Mouse (Mus musculus) limb, embryonic 13.5 days (tissue): ENCODE results near the gene Mrpl34. TPM values are rescaled to one million over a fixed set of nuclear protein-coding genes. Genes with fewer than 3 reads are reported as not detected.
"Not testable (repeated sequence)": the region's sequence is repeated elsewhere in the genome, so short reads cannot be mapped to it uniquely, and the experiment has no call there.

ENCODE experiments used
- ATAC-seq: fragments of 200-750 bp; cut with Nextera tagmentation; 2 replicates; pipeline ENCODE4 v1.8.0; 2017; ENCODE audit warnings: low read depth, moderate number of reproducible peaks, moderate TSS enrichment; ENCODE audit not compliant: low FRiP score
- H3K27ac ChIP-seq: fragments of 300-500 bp; sonication (generic); 2 replicates; pipeline ENCODE4 v1.5.1; 2015; ENCODE audit warnings: inconsistent platforms, mild to moderate bottlenecking, moderate library complexity
- H3K27me3 ChIP-seq: fragments of 300-500 bp; sonication (generic); 2 replicates; pipeline ENCODE4 v1.6.1; 2015; ENCODE audit warnings: mild to moderate bottlenecking, inconsistent platforms
- H3K36me3 ChIP-seq: fragments of 300-500 bp; sonication (generic); 2 replicates; pipeline ENCODE4 v1.6.1; 2015; ENCODE audit warnings: inconsistent platforms, mild to moderate bottlenecking, moderate library complexity
- H3K4me1 ChIP-seq: fragments of 300-500 bp; sonication (generic); 2 replicates; pipeline ENCODE4 v1.6.1; 2015; ENCODE audit warnings: inconsistent platforms
- H3K4me2 ChIP-seq: fragments of 300-500 bp; sonication (generic); replicated peaks from 2 replicates; pipeline ENCODE4 v1.6.1; 2015; ENCODE audit warnings: inconsistent platforms, mild to moderate bottlenecking, moderate library complexity
- H3K4me3 ChIP-seq: fragments of 300-500 bp; sonication (generic); 2 replicates; pipeline ENCODE4 v1.5.1; 2015; ENCODE audit warnings: moderate library complexity, mild to moderate bottlenecking, inconsistent platforms
- H3K9ac ChIP-seq: fragments of 300-500 bp; sonication (generic); 2 replicates; pipeline ENCODE4 v1.6.1; 2015; ENCODE audit warnings: mild to moderate bottlenecking, inconsistent platforms
- H3K9me3 ChIP-seq: fragments of 300-500 bp; sonication (generic); 2 replicates; pipeline ENCODE4 v1.6.1; 2016; ENCODE audit warnings: inconsistent platforms
- WGBS: fragments of 180-500 bp; shearing (Covaris S2); methylation state at CpG from one replicate; pipeline ENCODE4 v1.1.7; 2015; 5-methylcytosine and 5-hydroxymethylcytosine counted together
- polyA plus RNA-seq: library from polyadenylated mRNA; unstranded; fragments of >200 nt; fragmentation: Nextera tagmentation; extraction: Ambion mirVana; gene quantifications from 2 replicates; pipeline ENCODE4 v1.2.1, GENCODE M21; 2015

Mrpl34 gene
- polyA plus RNA-seq = 151 and 152 TPM in 2 replicates

DNA sequence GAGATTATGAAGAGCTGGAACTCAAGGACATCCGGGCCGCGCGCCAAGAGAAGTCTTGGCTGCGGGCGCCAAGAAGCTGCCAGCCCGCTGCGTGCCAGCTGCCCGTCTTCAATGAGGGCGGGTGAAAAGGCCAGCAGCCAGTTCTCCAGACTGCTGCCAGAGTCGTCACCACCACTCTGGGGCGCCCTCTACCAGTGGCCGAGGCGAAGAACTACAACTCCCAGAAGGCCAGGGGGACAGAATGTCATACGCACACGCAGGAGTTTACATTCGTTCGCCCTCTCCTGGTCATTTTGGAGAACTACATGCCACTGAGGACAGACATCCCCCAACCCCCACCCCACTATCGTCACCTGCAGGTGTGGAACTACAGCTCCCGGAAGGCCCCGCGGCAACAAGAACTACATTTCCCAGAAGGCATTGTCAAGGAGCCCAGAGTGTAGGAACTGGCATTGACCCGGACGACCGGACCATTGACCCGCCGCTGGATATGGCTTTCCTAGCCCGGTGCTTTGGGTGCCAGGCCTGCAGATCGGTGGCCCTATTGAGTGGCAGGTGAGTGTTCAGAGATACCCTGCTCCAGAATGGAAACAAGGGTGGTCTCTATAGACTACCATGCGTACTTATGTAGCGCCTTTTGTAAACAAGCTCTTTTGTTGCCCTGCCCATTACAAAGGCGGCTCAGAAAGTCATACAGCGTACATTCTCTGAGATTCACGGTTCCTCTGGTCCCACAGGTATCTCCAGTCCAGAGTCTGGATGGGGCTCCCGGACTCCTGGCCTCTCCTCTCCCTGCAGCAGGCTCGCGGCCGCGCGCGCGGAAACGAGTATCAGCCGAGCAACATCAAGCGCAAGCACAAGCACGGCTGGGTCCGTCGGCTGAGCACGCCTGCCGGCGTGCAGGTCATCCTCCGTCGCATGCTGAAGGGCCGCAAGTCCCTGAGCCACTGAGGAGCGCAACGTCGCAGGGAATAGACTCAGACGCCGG is at the start of gene Mrpl34:
Gene Mrpl34 (plus strand): TSS at position 447 of the 988 bp plus-strand sequence.
- H3K36me3 ChIP-seq = peaks cover 18% of the 10 kb centered on the region
- H3K27me3 ChIP-seq = no peaks in the 10 kb centered on the region
- peaks cover 34% of the 10 kb centered on the region for H3K4me1 ChIP-seq
- under 1% methylated on average over 59 of the region's 59 CpGs for WGBS
- peak within 1 kb of the TSS; percentile 88 for H3K9ac ChIP-seq
- H3K4me3 ChIP-seq = peak within 1 kb of the TSS; percentile 87
- H3K27ac ChIP-seq = peak within 1 kb of the TSS; percentile 80
- peak; percentile 75 for ATAC-seq
- H3K9me3 ChIP-seq = no peaks in the 10 kb centered on the region
- H3K4me2 ChIP-seq = peak within 1 kb of the TSS; percentile 92

DNA sequence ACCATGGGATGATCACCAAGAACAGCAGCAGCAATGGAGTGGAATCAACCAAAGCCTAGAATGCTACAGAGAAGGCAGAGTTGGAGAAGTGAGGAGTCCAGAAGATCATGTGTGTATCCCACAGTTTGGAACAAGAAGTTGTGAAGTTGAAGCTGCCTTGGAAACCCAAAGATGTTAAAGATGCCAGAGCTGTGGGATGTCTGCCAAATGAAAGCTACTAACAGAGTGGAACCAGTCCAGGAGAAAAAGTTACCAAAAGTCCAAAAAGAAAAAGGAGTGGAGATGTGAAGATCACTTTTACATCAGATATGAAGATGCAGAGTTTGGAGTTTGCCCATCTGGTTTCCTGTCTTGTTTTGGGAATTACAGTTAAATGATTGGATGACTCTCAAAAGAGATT is 42.6 kb upstream of the Mrpl34 start:
- H3K9me3 ChIP-seq = no peaks in the 10 kb centered on the region; the same call in none of the 2 replicates
- H3K4me3 ChIP-seq = no peak overlapping the region
- H3K36me3 ChIP-seq = no peaks in the 10 kb centered on the region
- no peak overlapping the region for H3K4me2 ChIP-seq
- H3K9ac ChIP-seq = no peak overlapping the region
- no peaks in the 10 kb centered on the region for H3K4me1 ChIP-seq
- no peaks in the 10 kb centered on the region; the same call in 1 of the 2 replicates for H3K27me3 ChIP-seq
- no peak for ATAC-seq
- no peak overlapping the region for H3K27ac ChIP-seq

DNA sequence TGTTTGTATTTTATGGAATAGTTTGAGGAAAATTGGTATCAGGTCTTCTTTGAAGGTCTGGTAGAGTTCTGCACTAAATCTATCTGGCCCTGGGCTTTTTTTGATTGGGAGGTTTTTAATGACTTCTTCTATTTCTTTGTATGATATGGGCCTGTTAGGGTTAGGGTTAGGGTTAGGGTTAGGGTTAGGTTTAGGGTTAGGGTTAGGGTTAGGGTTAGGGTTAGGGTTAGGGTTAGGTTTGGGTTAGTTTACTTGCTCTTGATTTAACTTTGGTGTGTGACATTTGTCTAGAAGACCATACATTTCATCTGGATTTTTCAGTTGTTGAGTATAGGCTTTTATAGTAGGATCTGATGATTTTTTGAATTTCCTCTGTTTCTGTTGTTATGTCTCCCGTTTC is 31.8 kb upstream of the Mrpl34 start:
- 84% methylated on average over 1 of the region's 1 CpGs for WGBS

DNA sequence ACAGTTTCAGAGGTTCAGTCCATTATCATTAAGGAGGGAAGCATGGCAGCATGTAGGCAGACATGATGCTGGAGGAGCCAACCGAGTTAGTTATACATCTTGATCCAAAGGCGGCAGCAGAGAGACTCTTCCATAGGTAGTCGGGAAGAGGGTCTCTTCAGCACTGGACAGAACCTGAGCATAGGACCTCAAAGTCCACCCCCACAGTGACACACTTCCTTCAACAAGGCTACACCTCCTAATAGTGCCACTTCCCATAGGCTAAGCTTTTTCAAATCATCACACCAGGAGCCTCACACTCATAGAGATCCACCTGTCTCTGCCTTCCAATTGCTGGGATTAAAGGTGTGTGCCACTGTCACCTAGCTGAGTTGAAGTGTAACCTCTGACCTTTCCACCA is 27.7 kb upstream of the Mrpl34 start:
- no peaks in the 10 kb centered on the region for H3K36me3 ChIP-seq
- peaks cover 10% of the 10 kb centered on the region for H3K27me3 ChIP-seq
- H3K9me3 ChIP-seq = peaks cover 3% of the 10 kb centered on the region; the same call in 1 of the 2 replicates
- no peak for ATAC-seq
- WGBS = 58% methylated on average over 3 of the region's 3 CpGs
- no peak overlapping the region for H3K4me2 ChIP-seq
- H3K9ac ChIP-seq = no peak overlapping the region
- no peak overlapping the region for H3K4me3 ChIP-seq
- peaks cover 3% of the 10 kb centered on the region; the same call in 1 of the 2 replicates for H3K4me1 ChIP-seq
- no peak overlapping the region for H3K27ac ChIP-seq

More for the DNA sequence above, 31.8 kb upstream of the Mrpl34 start:
- not testable (repeated sequence) for H3K27ac ChIP-seq, ATAC-seq, H3K9me3 ChIP-seq, H3K27me3 ChIP-seq, H3K36me3 ChIP-seq, H3K9ac ChIP-seq, H3K4me1 ChIP-seq, H3K4me2 ChIP-seq, H3K4me3 ChIP-seq

DNA sequence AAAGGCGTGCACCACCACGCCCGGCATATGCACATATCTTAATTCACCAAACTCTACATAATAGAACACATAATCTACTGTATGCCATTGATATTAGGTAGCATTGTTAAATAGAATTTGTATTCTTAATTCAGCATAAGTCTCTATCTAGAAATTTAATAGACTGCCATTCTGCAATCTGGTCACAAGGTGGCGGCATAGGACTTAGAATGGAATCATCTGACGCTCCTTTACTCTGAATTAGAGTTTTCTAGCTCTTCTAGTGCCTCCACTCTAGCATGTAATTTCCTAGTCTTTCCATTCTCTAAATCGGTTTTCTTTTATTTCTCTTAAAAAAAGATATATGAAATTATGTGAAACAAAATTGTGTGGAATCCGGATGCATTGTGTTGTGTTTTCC is 23.4 kb upstream of the Mrpl34 start:
- peaks cover 12% of the 10 kb centered on the region for H3K27me3 ChIP-seq
- no peak overlapping the region for H3K4me3 ChIP-seq
- no peaks in the 10 kb centered on the region for H3K36me3 ChIP-seq
- no peak overlapping the region for H3K27ac ChIP-seq
- no peaks in the 10 kb centered on the region for H3K9me3 ChIP-seq
- H3K4me1 ChIP-seq = peaks cover 4% of the 10 kb centered on the region; the same call in 1 of the 2 replicates
- 1% methylated on average over 7 of the region's 7 CpGs for WGBS
- peak; percentile 57; the same call in 1 of the 2 replicates for ATAC-seq
- no peak overlapping the region for H3K4me2 ChIP-seq
- no peak overlapping the region for H3K9ac ChIP-seq

DNA sequence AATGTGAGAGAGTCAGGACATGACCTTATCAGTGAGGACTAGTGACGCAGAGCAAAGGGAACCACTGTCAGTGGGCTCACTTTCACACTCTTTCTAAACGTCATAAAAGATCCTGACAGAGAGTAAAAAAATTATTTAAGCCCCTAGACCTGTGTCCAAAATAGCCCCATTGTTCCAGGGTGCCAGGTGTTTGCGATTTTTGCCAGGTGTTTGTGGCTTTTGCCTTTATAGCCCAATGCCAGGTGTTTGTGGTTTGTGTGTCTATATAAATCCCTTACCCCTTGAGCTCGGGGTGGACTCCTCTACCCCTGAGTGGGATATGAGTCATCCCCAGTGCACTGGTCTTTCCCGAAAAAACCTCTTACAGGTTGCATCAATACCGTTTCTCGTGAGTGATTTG is 19.7 kb upstream of the Mrpl34 start:
- Histone ChIP-seq H3K9ac (no peak overlapping the region), H3K4me3 (no peak overlapping the region), H3K9me3 (no peaks in the 10 kb centered on the region), H3K4me1 (peaks cover 4% of the 10 kb centered on the region; the same call in 1 of the 2 replicates), H3K4me2 (no peak overlapping the region), H3K36me3 (no peaks in the 10 kb centered on the region), H3K27ac (no peak overlapping the region), H3K27me3 (peaks cover 5% of the 10 kb centered on the region)
- no peak for ATAC-seq
- 59% methylated on average over 7 of the region's 7 CpGs for WGBS

DNA sequence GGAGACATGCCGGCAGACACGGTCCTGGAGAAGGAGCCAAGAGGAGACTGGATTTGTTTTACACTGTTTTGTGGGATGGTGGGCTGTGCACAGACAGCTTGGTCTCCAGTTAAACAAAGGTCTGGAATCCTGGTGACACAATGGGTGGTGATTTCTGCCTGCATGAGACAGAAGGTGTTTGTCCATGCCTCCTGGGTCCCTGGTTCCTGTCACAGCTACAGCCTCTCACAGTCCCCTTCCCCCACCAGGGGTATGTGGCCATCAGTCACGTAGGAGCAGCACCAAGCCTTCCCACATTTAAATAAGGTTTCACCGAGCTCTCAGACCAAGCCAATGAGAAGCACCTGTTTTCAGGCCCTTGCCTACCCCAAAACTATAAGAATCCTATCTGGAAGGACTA is 13.4 kb upstream of the Mrpl34 start:
- H3K4me2 ChIP-seq = no peak overlapping the region
- no peak overlapping the region for H3K9ac ChIP-seq
- no peak for ATAC-seq
- H3K36me3 ChIP-seq = peaks cover 2% of the 10 kb centered on the region; the same call in 1 of the 2 replicates
- H3K27ac ChIP-seq = no peak overlapping the region
- H3K4me3 ChIP-seq = no peak overlapping the region
- H3K27me3 ChIP-seq = no peaks in the 10 kb centered on the region
- 58% methylated on average over 4 of the region's 4 CpGs for WGBS
- 0 out of 2 replicates have a peak, but pooled peaks cover 5% of the 10 kb centered on the region for H3K4me1 ChIP-seq
- no peaks in the 10 kb centered on the region for H3K9me3 ChIP-seq

DNA sequence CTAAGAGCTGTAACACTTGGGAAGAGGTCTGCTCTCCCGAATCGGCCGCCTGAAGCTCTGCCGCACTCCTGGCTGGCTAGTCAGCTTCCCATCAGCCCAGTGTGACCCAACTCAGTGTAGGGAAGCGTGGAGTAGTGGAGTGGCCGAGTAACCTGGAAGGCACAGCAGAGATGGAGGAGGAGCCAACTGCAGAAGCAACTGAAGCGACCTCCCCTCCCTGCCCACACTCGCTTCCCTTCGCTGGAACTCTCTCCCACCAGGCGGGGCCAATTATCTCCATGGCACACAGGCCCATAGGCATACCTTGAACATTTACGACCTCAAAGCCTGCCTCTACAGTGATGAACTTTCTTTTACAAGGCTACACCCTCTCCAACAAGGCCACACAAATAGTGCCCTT is 13.0 kb upstream of the Mrpl34 start:
- Histone ChIP-seq H3K27ac (no peak overlapping the region), H3K4me2 (no peak overlapping the region), H3K9ac (no peak overlapping the region), H3K27me3 (no peaks in the 10 kb centered on the region), H3K4me1 (0 out of 2 replicates have a peak, but pooled peaks cover 5% of the 10 kb centered on the region), H3K4me3 (no peak overlapping the region), H3K36me3 (peaks cover 7% of the 10 kb centered on the region), H3K9me3 (no peaks in the 10 kb centered on the region)
- 31% methylated on average over 11 of the region's 11 CpGs for WGBS
- no peak for ATAC-seq

DNA sequence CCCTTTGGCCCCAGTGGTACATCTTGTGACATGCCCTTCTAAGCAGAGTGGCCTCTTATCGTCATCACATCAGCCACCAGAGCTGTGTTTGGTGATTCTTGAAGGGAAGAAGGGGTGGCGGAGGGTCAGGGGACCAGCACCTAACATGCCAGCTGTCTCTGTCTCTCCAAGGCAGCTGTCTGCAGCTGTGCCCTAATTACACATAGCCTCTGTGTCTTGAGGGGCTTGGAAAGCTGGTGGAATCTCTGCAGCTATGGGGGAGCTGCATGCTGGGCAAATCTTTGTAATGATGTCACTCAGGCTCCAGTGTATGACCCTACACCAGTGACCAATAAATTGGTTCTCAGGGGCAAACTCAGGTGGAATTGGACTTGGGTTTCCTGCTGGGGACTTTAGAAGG is 12.1 kb upstream of the Mrpl34 start:
- Histone ChIP-seq H3K9ac (no peak overlapping the region), H3K4me3 (no peak overlapping the region), H3K27me3 (no peaks in the 10 kb centered on the region), H3K4me2 (no peak overlapping the region), H3K9me3 (no peaks in the 10 kb centered on the region), H3K27ac (no peak overlapping the region), H3K36me3 (peaks cover 15% of the 10 kb centered on the region), H3K4me1 (0 out of 2 replicates have a peak, but pooled peaks cover 5% of the 10 kb centered on the region)
- WGBS = 85% methylated on average over 2 of the region's 2 CpGs
- 0 out of 2 replicates have a peak, but pooled peaks have one; percentile 58 for ATAC-seq

DNA sequence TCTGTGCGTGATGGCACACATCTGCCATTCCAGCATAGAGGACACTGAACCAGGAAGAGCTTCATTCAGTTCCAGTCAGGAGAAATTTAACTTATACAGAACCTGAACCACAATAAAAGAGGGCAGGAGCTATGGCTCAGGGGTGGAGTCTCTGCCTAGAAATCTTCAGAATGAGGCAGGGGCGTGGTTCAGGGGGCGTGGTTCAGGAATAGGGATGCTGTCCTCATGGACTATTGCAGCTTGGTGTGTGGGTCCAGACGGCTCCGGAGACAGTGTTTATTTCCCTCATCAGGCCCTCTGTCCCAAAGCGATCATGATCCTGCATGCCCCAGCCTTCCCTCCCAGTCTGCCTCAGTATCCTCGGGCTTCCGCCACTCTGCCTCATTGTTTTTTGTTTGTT is 10.1 kb upstream of the Mrpl34 start:
- no peak overlapping the region for H3K4me2 ChIP-seq
- no peaks in the 10 kb centered on the region for H3K27me3 ChIP-seq
- no peak for ATAC-seq
- WGBS = 71% methylated on average over 8 of the region's 8 CpGs
- no peak overlapping the region for H3K9ac ChIP-seq
- peaks cover 7% of the 10 kb centered on the region; the same call in 1 of the 2 replicates for H3K4me1 ChIP-seq
- H3K36me3 ChIP-seq = peaks cover 35% of the 10 kb centered on the region
- H3K4me3 ChIP-seq = no peak overlapping the region
- no peak overlapping the region for H3K27ac ChIP-seq
- no peaks in the 10 kb centered on the region for H3K9me3 ChIP-seq

DNA sequence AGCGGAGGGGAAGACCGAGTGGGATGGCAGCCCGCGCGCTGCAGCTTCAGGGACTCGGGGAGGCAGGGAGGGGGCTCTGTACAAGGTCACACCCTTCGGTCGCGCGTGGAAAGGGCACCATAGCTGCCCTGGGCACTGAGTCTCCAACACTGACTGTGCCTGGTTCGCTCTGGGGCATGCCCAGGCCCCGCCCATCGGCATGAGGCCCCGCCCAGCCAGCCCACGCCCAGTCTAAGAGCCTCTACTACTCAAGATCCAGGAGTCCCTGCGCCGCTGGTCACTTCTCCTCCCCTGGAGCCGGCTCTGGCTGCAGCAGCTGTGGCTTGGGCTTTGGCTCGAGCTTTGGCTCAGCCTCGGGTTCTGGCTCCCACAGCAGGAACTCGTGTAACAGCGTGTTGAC is 7.9 kb upstream of the Mrpl34 start:
- peaks cover 12% of the 10 kb centered on the region for H3K4me1 ChIP-seq
- peak; percentile 15; the same call in 1 of the 2 replicates for ATAC-seq
- no peak overlapping the region for H3K4me3 ChIP-seq
- H3K27me3 ChIP-seq = no peaks in the 10 kb centered on the region
- 34% methylated on average over 22 of the region's 22 CpGs for WGBS
- peaks cover 54% of the 10 kb centered on the region for H3K36me3 ChIP-seq
- no peak overlapping the region for H3K4me2 ChIP-seq
- no peaks in the 10 kb centered on the region for H3K9me3 ChIP-seq
- H3K9ac ChIP-seq = no peak overlapping the region
- no peak overlapping the region for H3K27ac ChIP-seq

DNA sequence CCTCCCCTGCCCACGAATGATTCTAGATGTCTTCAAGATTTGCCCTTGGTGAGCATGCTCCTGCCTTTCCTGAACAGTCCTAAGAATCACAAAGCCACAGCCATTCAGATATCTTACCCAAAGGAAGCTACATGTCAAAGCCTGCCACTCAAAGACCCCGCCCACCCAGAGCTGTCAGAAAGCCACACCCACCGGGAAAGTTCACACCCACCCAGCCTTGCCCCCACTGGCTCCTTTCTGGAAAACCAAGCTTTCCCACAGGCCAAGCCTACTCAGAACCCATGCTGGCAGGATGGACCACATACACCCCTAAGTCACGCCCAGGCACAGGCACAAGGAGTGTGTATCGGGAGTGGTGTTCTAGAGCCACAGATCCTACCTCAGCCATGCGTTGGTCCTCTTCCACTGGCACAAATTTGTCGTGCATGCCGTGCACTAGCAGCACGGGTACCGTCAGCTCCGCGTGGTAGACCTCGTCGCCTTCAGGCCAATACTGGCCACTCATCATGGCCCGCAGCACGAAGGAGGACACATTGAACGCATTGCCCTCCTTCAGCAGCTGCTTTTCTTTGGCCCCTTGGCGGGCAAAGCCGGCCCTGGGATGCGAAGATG is 7.0 kb upstream of the Mrpl34 start:
- 85% methylated on average over 20 of the region's 20 CpGs for WGBS
- Histone ChIP-seq H3K27ac (no peak overlapping the region), H3K36me3 (peaks cover 54% of the 10 kb centered on the region), H3K9me3 (no peaks in the 10 kb centered on the region), H3K9ac (no peak overlapping the region), H3K4me3 (no peak overlapping the region), H3K27me3 (no peaks in the 10 kb centered on the region), H3K4me1 (peaks cover 21% of the 10 kb centered on the region), H3K4me2 (no peak overlapping the region)
- no peak for ATAC-seq
